Mouse (Mus musculus) olfactory bulb, adult 2 months (tissue): ENCODE data around the gene Cemip.

Experiments
- CTCF ChIP-seq: fragments of 200-500 bp; IDR thresholded peaks from 2 replicates; pipeline ENCODE4 v1.5.1; 2012; ENCODE audit warnings: low read depth, mild to moderate bottlenecking, low read length, moderate library complexity; ENCODE audit not compliant: insufficient read depth
- POLR2A ChIP-seq: fragments of 200-500 bp; IDR thresholded peaks from 2 replicates; pipeline ENCODE4 v1.6.1; 2012; ENCODE audit warnings: mild to moderate bottlenecking, low read depth, low read length, moderate library complexity; ENCODE audit not compliant: insufficient read depth

- TF ChIP-seq POLR2A (no peak), CTCF (no peak)
Measured at GRCm38 (mm10) chr7:83883276-83884020, 202.9 kb downstream of the Cemip start.
